Mouse (Mus musculus) heart, adult 2 months (tissue): ENCODE results near the gene Gm20431. TPM values are rescaled to one million over a fixed set of nuclear protein-coding genes. Genes with fewer than 3 reads are reported as not detected.
"Not testable (repeated sequence)": the region's sequence is repeated elsewhere in the genome, so short reads cannot be mapped to it uniquely, and the experiment has no call there.

Experiments used
- DNase-seq, 2 experiments: peaks; one replicate each; pipeline ENCODE4 v3.0.0; 2021
- H3K27ac ChIP-seq: fragments of 200-600 bp; 2 replicates; pipeline ENCODE4 v1.8.1; 2022
- H3K27me3 ChIP-seq: fragments of 200-500 bp; 2 replicates; pipeline ENCODE4 v1.6.1; 2012; ENCODE audit warnings: mild to moderate bottlenecking, low read length, inconsistent platforms, mixed read lengths; ENCODE audit not compliant: control insufficient read depth, insufficient read depth
- H3K36me3 ChIP-seq: fragments of 200-500 bp; 2 replicates; pipeline ENCODE4 v1.6.1; 2012; ENCODE audit warnings: low read length, inconsistent platforms; ENCODE audit not compliant: control insufficient read depth, insufficient read depth
- H3K4me1 ChIP-seq: fragments of 200-500 bp; 2 replicates; pipeline ENCODE4 v1.6.1; 2011; ENCODE audit warnings: low read length; ENCODE audit not compliant: control insufficient read depth, insufficient read depth
- H3K4me3 ChIP-seq: fragments of 200-600 bp; 2 replicates; pipeline ENCODE4 v1.8.1; 2022
- H3K79me2 ChIP-seq: fragments of 200-500 bp; replicated peaks from 2 replicates; pipeline ENCODE4 v1.6.1; 2012; ENCODE audit warnings: mild to moderate bottlenecking, inconsistent platforms, low read length, moderate library complexity, mixed read lengths; ENCODE audit not compliant: control insufficient read depth, insufficient read depth
- H3K9ac ChIP-seq: fragments of 200-500 bp; 2 replicates; pipeline ENCODE4 v1.6.1; 2012; ENCODE audit warnings: low read depth, mild to moderate bottlenecking, control low read depth, inconsistent platforms, low read length, mixed read lengths
- CTCF ChIP-seq: fragments of 200-600 bp; IDR thresholded peaks from 2 replicates; pipeline ENCODE4 v1.8.1; 2022; ENCODE audit warnings: antibody characterized with exemption, mild to moderate bottlenecking, moderate library complexity
- EP300 ChIP-seq: fragments of 200-500 bp; IDR thresholded peaks from 2 replicates; pipeline ENCODE4 v1.6.1; 2011; ENCODE audit warnings: low read depth, low read length, control low read depth; ENCODE audit not compliant: insufficient read depth
- POLR2A ChIP-seq: fragments of 200-500 bp; IDR thresholded peaks from 2 replicates; pipeline ENCODE4 v1.6.1; 2011; ENCODE audit warnings: mild to moderate bottlenecking, low read depth, low read length, control low read depth; ENCODE audit not compliant: insufficient read depth
- WGBS: fragments of 180-500 bp; shearing (Covaris S2); methylation state at CpG from one replicate; pipeline ENCODE4 v1.1.7; 2018; 5-methylcytosine and 5-hydroxymethylcytosine counted together
- intact Hi-C: fragments of 180-260 bp; cut with DNase I; formaldehyde crosslinking; loops from one replicate; pipeline ENCODE4 v1.15.1; 2025
- polyA plus RNA-seq: library from polyadenylated mRNA; depleted of rRNA; stranded (reverse); fragments of >200 nt; gene quantifications from 2 replicates; pipeline ENCODE4 v1.2.3, GENCODE M21; 2012
- total RNA-seq, 2 experiments: library from RNA; stranded (reverse); gene quantifications; 2 replicates each; pipeline ENCODE4 v1.2.3; 2021

The Gm20431 gene
- total and polyA plus RNA-seq, 3 experiments: 15.6 to 21.0 (median 16.5) TPM

DNA sequence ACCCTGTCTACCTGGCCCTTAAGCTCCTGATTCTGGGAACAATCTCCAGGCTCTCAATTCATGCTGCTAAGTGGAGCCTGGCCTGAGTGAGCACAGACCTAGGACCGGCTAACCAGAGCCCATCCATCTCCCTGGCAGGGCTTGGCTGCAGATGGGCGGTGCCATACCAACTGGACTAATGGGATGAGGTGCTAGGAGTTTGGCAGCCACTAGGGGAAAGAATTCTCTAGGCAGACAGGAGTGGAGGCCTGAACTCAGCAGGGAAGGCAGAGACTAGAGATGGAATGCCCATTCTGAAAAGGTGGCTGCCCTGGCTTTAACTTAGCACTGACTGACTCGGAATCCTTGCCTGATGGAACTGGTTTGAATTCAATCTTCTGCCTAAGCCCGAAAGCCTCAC is 14.9 kb downstream of the Gm20431 start:
- Histone ChIP-seq H3K79me2 (no peaks in the 10 kb centered on the region), H3K36me3 (no peaks in the 10 kb centered on the region), H3K27me3 (no peaks in the 10 kb centered on the region), H3K4me3 (no peak overlapping the region), H3K9ac (no peak overlapping the region), H3K4me1 (no peaks in the 10 kb centered on the region), H3K27ac (no peak overlapping the region)
- DNase-seq: no peak
- WGBS: 88% methylated on average over 4 of the region's 4 CpGs
- TF ChIP-seq EP300: no peak
- TF ChIP-seq POLR2A: no peak
- 0 out of 2 replicates have a peak, but pooled peaks have one; percentile 13 for TF ChIP-seq CTCF
- intact Hi-C loops: no loop called here

DNA sequence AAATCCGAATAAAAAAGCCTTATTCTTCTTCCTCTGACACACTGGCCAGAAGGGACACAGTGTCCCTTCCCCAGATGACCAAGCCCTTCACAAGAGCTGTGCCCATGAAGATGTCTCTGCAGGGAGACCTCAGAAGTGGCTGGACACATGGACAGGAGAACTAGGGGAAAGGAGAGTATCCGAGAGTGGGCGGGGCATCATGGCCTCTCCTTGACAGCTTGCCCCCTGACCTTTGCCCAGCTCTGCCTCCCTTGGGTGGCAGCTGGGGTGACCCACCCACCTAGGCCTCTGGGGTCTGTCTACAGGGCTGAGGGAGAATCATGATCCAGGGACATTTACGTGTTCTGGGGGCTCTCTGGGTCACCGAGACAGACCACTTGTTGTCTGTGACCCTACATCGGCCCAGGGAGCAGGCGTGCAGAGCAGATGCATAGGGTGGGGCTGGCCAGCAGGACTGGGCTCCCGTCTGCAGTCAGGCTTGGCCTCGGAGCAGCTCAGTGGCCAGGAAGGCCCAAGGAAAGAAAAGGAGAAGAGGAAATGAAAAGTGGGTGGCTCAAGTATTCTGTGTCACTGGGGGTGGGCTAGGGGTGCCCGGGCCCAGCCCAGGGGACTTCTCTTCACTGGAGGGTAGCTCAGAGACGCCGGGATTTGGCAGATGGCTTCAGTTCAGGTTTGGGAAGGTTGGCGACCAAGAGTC is 17.8 kb downstream of the Gm20431 start:
- intact Hi-C loops, H3K79me2 ChIP-seq, H3K4me1 ChIP-seq, DNase-seq, H3K4me3 ChIP-seq, H3K27ac ChIP-seq, H3K27me3 ChIP-seq, H3K9ac ChIP-seq, H3K36me3 ChIP-seq: not testable (repeated sequence)
- 77% methylated on average over 13 of the region's 13 CpGs for WGBS

DNA sequence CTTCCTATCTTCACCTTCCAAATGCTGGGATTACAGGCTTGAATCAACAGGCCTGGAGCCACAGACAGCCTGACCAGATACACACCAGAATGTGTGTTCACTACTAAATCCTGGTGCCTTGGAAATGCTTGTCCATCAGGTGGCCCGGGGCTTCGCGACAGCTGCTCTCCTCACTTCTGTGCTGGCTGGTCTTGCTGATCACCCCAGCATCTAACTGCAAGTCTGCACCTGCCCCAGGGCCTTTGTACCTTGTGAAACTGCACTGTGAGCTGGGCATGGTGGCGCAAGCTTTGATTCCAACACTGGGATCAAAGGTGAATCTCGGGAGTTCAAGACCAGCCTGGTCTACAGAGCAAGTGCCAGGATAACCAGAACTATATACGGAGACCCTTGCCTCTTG is 19.1 kb downstream of the Gm20431 start:
- WGBS: 86% methylated on average over 6 of the region's 6 CpGs
- Histone ChIP-seq H3K4me1 (no peaks in the 10 kb centered on the region), H3K4me3 (no peak overlapping the region), H3K9ac (no peak overlapping the region), H3K27ac (no peak overlapping the region), H3K79me2 (no peaks in the 10 kb centered on the region), H3K27me3 (no peaks in the 10 kb centered on the region), H3K36me3 (no peaks in the 10 kb centered on the region)
- intact Hi-C loops: no loop called here
- TF ChIP-seq CTCF: no peak
- TF ChIP-seq EP300: no peak
- no peak for TF ChIP-seq POLR2A
- DNase-seq: no peak

DNA sequence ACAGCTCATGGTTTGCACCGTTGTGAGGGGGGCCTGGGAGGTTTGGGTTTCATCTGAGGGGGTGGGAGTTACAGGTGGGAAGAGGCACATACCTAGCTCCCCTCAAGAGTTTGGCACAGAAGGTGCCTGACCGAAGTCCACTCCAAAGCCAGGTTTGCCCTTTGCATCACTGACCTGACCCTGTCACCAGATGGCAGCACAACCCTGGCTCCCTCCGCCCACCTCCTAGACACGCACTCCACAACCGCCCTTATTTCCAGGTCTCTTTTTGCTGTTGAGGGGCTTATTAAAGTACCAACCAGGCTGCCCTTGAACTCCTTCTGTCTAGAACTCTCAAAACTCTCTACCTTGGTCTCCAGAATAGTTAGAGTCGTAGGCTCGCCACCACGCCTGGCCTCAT is 20.0 kb downstream of the Gm20431 start:
- no peak for TF ChIP-seq POLR2A
- peak; percentile 87 for TF ChIP-seq CTCF
- peak; percentile 79; the same call in 1 of the 2 replicates for TF ChIP-seq EP300
- DNase-seq: peak; percentile 64 to 71
- Histone ChIP-seq H3K4me3 (no peak overlapping the region), H3K79me2 (no peaks in the 10 kb centered on the region), H3K27me3 (no peaks in the 10 kb centered on the region), H3K36me3 (no peaks in the 10 kb centered on the region), H3K4me1 (no peaks in the 10 kb centered on the region), H3K27ac (no peak overlapping the region), H3K9ac (no peak overlapping the region)
- intact Hi-C loops: loop anchor here (1.0 to 2.0 kb wide), 4 partner anchors 19 to 254 kb away; partner anchors contain the start of gene Gm20431
- WGBS: 33% methylated on average over 8 of the region's 8 CpGs

DNA sequence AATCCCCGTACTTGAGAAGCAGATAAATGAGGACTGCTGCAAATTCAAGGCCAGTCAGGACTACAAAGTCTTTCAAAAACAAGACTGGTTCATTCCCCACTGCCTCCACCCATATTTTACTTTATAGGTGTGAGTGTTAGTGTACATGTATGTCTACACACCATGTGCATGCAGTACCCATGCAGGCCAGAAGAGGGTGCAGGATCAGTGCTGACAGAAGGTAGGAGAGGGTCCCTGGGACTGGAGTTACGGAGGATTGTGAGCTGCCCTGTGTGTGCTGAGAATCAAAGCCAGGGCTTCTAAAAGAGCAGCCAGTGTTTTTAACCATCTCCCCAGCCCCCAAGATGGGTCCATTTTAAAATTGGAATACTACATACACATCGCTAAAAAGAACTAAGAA is 21.0 kb downstream of the Gm20431 start:
- peak; percentile 73 for TF ChIP-seq CTCF
- no peak for TF ChIP-seq EP300
- TF ChIP-seq POLR2A: no peak
- intact Hi-C loops: loop anchor here (2.0 kb wide), 1 partner anchor 21 kb away; the partner anchor contains the start of gene Gm20431
- Histone ChIP-seq H3K4me3 (no peak overlapping the region), H3K27ac (no peak overlapping the region), H3K27me3 (no peaks in the 10 kb centered on the region), H3K4me1 (no peaks in the 10 kb centered on the region), H3K9ac (no peak overlapping the region), H3K36me3 (no peaks in the 10 kb centered on the region), H3K79me2 (no peaks in the 10 kb centered on the region)
- DNase-seq: no peak
- WGBS: 86% methylated on average over 3 of the region's 3 CpGs

DNA sequence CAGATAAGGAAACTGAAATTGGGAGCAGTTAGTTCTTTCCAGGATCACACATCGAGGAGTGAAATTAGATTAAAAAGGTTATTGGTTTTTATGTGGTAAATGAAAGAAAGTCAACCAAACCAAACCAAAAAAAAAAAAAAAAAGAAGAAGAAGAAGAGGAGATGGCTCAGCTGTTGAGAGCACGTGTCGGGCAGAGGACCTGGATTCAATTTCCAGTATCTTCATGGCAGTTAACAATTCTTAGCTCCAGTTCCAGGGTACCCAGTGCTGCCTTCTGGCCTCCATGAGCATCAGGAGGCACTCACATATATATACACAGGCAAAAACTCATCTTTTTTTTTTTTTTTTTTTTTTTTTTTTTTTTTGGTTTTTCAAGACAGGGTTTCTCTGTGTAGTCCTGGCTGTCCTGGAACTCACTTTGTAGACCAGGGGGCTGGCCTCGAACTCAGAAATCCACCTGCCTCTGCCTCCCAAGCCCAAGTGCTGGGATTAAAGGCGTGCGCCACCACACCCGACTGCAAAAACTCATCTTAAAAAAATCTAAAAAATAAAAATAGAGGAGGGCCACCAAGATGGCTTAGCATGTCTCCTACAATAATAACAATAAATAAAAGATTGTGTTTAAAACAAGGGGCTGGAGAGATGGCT is 26.3 kb downstream of the Gm20431 start:
- Histone ChIP-seq H3K4me3 (peak overlapping the region; percentile 50), H3K79me2 (peaks cover 4% of the 10 kb centered on the region), H3K4me1 (peaks cover 17% of the 10 kb centered on the region), H3K9ac (no peak overlapping the region), H3K36me3 (no peaks in the 10 kb centered on the region), H3K27ac (peak overlapping the region; percentile 85), H3K27me3 (no peaks in the 10 kb centered on the region)
- 67% methylated on average over 7 of the region's 7 CpGs for WGBS
- intact Hi-C loops: no loop called here
- DNase-seq: no peak
- no peak for TF ChIP-seq POLR2A
- no peak for TF ChIP-seq CTCF
- no peak for TF ChIP-seq EP300
